Mouse (Mus musculus): Measurements from ENCODE around the gene Plekhh3.

DNA sequence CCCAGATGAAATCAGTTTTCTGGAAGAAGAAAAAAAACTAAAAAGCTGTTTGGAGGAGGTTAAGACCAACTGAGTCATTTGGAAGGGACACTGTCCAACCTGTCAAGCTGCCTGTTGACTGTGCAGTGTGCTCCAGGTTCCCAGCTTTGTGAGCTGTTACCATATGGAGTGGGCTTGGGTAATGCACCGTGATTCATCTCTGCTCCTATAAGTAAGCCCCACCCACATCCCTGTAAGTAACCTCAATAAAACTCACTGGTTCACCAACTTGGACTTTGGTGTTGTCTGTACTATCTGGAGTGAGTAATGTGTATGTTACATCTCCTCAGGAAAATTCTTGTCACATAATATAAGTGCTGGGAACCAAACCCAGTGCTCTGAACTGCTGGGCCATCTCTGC, 18.3 kb downstream of the Plekhh3 start:
- no peak for TF ChIP-seq TAL1 (conservative IDR thresholded peaks at IDR 0.05; ENCODE audit: low read depth, low read length)
- TF ChIP-seq CTCF (IDR thresholded peaks at IDR 0.05; ENCODE audit: low read depth, low read length) = no peak

Measured in G1E (cell line).